Mouse (Mus musculus) mouse trophoblast stem cell (cell line): ENCODE data around the gene Rln1.

Experiments
- in situ Hi-C, 2 experiments: fragments of 300-500 bp; cut with MseI, MboI; formaldehyde crosslinking; loops; 2 replicates in 1 of 2; 3 replicates in 1 of 2; pipeline ENCODE4 v1.15.1; 2025

The Rln1 gene

DNA sequence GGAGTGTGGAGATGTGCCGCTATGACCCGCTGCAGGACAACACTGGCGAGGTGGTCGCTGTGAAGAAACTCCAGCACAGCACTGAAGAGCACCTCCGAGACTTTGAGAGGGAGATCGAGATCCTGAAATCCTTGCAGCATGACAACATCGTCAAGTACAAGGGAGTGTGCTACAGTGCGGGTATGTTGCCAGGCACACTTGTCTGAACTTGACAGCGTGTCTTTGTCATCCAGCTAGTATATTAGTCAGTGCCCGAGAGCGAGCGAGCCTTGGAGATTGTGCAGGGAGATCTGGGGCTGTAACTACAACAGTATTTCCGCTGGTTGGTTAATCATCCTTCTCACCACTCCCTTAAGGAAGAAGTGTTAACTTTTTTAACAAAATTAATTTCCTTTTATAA is 33.6 kb downstream of the Rln1 start:
- in situ Hi-C loops: no loop called here

DNA sequence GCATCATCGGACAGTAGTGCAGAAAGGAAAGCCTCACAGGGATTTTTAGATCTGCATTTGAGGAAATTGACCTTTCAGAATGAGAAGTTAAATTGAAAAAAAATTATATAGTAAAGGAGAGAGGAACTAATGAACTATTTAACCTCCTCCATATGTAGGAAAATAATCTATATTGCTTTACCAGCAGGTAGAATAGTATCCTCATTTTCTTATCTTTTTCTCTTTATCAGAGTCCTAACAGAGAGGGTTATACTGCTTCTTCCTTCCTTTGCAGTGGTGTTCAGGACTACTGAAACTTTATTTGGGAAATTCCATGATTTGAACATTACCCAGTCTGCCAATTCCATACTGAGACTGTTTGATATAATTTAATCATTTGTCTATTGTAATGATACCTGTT is 37.1 kb downstream of the Rln1 start:
- in situ Hi-C loops: no loop called here

DNA sequence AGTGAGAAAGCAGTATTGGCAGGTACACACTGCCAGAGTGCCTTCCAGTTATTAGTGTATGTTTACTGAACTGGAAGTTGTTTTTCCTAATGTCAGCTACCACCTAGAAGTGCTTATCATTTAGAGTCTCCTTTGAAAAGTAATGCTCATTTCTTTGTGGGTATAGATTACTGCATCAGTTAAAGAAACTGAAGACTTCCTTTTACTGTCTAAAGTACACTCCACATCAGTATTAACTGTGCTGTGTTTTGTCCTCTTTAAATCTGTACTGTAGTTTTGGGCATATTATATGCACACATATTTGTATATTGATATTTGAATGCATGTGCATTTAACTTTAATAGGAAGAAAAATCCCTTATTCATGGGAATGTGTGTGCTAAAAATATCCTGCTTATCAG is 38.3 kb downstream of the Rln1 start:
- in situ Hi-C loops: no loop called here

- in situ Hi-C loops: no loop called here
Measured at GRCm38 (mm10) chr19:29294756-29295155, 39.7 kb downstream of the Rln1 start.

- in situ Hi-C loops: no loop called here
Measured at GRCm38 (mm10) chr19:29292546-29292945, 41.9 kb downstream of the Rln1 start.

DNA sequence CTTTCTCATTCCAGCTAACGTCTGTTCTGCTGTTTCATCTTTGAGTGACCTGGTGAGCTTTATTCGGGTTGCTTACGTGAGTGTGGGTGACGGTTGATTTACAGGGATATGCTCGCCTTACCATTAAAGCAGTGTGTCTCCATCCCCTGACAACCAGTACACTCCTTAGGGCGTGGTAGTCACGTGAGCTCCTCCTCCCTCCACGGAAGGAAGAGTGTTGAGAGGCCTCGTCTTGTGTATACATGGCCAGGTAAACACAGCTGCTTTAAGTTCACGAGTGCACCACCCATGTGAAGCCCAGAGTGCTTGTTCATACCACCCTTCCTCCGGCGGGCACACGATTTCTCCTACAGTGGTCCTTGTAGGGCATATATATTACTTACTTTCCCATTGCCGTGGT is 42.9 kb downstream of the Rln1 start:
- in situ Hi-C loops: no loop called here

GRCm38 (mm10) chr19:29287863-29288262 is 46.6 kb downstream of the Rln1 start:
- in situ Hi-C loops: no loop called here

DNA sequence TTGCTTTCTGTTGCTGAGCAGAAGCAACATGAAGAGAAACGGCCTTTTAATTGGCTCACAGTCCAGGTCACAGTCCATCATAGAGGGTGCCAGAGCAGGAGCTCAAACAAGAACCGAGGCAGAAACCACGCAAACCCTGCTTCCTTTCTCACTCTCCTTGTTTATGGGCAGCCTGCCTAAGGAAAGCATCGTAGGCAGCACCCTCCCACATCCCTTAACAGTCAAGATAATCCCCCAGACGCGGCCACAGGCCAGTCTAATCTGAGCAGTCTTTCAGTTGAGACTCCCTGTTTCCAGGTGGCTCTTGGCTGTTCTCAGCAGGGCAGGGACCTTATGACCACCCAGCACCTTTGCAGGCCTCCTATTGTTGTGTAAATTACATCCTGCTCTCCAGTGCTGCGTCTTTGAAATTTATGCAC is 49.0 kb downstream of the Rln1 start:
- in situ Hi-C loops: no loop called here
